Mouse (Mus musculus): Measurements from ENCODE around the gene Dnajb2. TPM values are rescaled to one million over a fixed set of nuclear protein-coding genes. Genes with fewer than 3 reads are reported as not detected.

The Dnajb2 gene
- polyA plus RNA-seq, 1 experiment from 2014 or later = 14.4 TPM

DNA sequence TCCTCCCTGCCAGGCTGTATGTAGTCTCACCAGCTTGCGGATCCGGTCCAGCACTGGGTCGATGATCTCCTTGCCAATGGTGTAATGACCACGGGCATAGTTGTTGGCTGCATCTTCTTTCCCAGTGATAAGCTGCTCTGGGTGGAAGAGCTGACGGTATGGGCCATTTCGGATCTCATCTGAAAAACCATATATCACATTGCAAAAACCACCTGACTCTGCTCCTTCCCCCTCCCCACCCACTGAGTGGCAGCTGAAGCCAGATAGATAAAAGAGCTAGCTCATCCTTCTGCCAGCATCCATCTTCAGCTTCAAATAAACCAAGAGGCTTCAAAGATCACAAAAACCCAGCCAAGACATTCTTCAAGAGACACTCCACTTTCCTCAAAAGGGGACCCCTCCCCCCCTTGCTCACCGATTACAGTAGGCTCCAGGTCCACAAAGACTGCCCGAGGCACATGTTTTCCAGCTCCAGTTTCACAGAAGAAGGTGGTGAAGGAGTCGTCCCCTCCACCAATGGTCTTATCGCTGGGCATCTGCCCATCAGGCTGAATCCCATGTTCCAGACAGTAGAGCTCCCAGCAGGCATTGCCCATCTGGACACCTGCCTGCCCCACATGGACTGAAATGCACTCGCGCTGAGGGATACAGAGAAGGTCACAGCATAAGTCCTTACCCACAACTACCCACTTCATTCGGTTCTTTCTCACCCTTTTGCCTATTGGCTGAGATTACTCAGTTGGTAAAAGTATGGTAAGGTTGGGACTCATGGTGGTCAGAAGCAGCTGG, 19.2 kb upstream of the Dnajb2 start:
- H3K4me2 ChIP-seq (replicated peaks; ENCODE audit: low read depth, low read length) = no peak overlapping the region
- no peak overlapping the region for H3K27ac ChIP-seq (ENCODE audit: low read depth, low read length)
- WGBS = 76% methylated on average over 13 of the region's 13 CpGs
- peaks cover 31% of the 10 kb centered on the region for H3K36me3 ChIP-seq (ENCODE audit: control insufficient read depth, insufficient read depth, low read length)
- H3K27me3 ChIP-seq (ENCODE audit: control insufficient read depth, insufficient read depth, low read length) = peaks cover 29% of the 10 kb centered on the region
- no peak overlapping the region for H3K9ac ChIP-seq (ENCODE audit: low read depth, low read length)
- peaks cover 15% of the 10 kb centered on the region for H3K4me1 ChIP-seq (ENCODE audit: control insufficient read depth, insufficient read depth, low read length)
- no peak overlapping the region for H3K4me3 ChIP-seq (ENCODE audit: low read length)
- ATAC-seq (ENCODE audit: low FRiP score, low TSS enrichment) = no peak
- H3K9me3 ChIP-seq (ENCODE audit: control insufficient read depth, low read length) = no peaks in the 10 kb centered on the region

DNA sequence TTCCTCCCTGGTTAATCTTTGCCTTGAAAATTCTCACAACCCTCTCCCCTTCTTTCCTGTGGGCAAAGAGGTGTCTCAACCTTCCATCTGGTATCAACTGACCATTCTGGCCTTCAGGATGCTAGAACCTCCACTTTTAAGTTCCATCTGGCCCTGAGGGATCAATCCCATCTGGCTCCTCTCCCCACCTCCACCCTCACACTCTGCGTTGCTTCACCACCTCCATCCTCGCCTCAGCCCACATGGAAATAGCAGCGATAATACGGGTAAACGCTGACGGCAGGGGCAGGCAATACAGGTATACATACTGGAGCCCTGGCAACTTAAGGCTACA, 18.3 kb upstream of the Dnajb2 start:
- H3K27me3 ChIP-seq (ENCODE audit: control insufficient read depth, insufficient read depth, low read length) = peaks cover 29% of the 10 kb centered on the region

DNA sequence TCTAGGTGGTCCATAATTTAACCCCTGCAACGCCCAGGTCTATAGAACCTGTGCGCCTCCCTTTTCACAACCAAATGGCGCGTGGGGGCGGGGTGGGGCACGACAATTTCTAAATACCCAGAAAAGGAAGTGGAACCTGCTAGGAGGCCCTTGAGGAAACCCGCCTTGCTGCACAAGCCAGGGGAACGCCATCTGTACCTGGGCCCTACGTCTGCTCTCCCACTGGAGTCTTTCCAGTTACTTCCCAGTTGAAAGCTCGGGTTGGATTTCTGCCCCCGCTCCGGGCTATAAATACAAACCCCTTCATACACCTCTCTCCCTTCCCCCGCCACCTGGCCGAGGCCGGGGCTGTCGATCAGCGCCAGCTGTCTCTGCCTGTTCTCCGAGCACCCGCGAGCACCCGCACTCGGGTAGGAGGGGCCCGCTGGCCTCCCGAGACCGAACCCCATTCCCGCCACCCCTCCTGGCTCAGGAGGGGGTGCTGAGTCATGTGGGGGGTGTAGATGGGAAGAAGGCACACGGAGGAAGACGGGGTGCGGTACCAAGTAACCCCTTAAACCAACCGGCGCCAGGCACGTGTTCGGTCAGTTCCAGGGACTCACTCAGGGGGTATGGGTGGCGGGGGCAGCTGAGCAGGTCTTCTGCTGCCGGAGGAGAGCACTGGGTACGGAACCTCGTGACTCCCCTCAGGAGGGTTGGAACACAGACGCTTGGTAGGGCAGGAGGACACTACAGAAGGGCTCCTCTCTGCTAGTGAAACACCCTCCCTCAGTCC, 17.8 kb upstream of the Dnajb2 start:
- Histone ChIP-seq H3K9ac (ENCODE audit: low read depth, low read length) (peak overlapping the region; percentile 54), H3K4me2 (replicated peaks; ENCODE audit: low read depth, low read length) (peak overlapping the region; percentile 99), H3K4me3 (ENCODE audit: low read length) (peak overlapping the region; percentile 57), H3K9me3 (ENCODE audit: control insufficient read depth, low read length) (no peaks in the 10 kb centered on the region), H3K36me3 (ENCODE audit: control insufficient read depth, insufficient read depth, low read length) (peaks cover 19% of the 10 kb centered on the region), H3K27me3 (ENCODE audit: control insufficient read depth, insufficient read depth, low read length) (peaks cover 29% of the 10 kb centered on the region), H3K27ac (ENCODE audit: low read depth, low read length) (no peak overlapping the region), H3K4me1 (ENCODE audit: control insufficient read depth, insufficient read depth, low read length) (peaks cover 8% of the 10 kb centered on the region)
- peak; percentile 40 for ATAC-seq (ENCODE audit: low FRiP score, low TSS enrichment)
- WGBS = under 1% methylated on average over 38 of the region's 38 CpGs

More for the DNA sequence above, 18.3 kb upstream of the Dnajb2 start:
- Histone ChIP-seq H3K9me3 (ENCODE audit: control insufficient read depth, low read length) (no peaks in the 10 kb centered on the region), H3K36me3 (ENCODE audit: control insufficient read depth, insufficient read depth, low read length) (peaks cover 24% of the 10 kb centered on the region), H3K4me1 (ENCODE audit: control insufficient read depth, insufficient read depth, low read length) (peaks cover 9% of the 10 kb centered on the region), H3K9ac (ENCODE audit: low read depth, low read length) (peak overlapping the region; percentile 54; the same call in 1 of the 2 replicates), H3K27ac (ENCODE audit: low read depth, low read length) (no peak overlapping the region), H3K4me2 (replicated peaks; ENCODE audit: low read depth, low read length) (peak overlapping the region; percentile 99), H3K4me3 (ENCODE audit: low read length) (peak overlapping the region; percentile 57)
- 4% methylated on average over 6 of the region's 6 CpGs for WGBS
- ATAC-seq (ENCODE audit: low FRiP score, low TSS enrichment) = no peak

GRCm38 (mm10) chr1:75219078-75219477, 17.1 kb upstream of the Dnajb2 start:
- peaks cover 5% of the 10 kb centered on the region for H3K4me1 ChIP-seq (ENCODE audit: control insufficient read depth, insufficient read depth, low read length)
- peaks cover 29% of the 10 kb centered on the region for H3K27me3 ChIP-seq (ENCODE audit: control insufficient read depth, insufficient read depth, low read length)
- H3K36me3 ChIP-seq (ENCODE audit: control insufficient read depth, insufficient read depth, low read length) = peaks cover 12% of the 10 kb centered on the region; the same call in 1 of the 2 replicates
- no peak overlapping the region for H3K27ac ChIP-seq (ENCODE audit: low read depth, low read length)
- peak overlapping the region; percentile 99 for H3K4me2 ChIP-seq (replicated peaks; ENCODE audit: low read depth, low read length)
- no peaks in the 10 kb centered on the region for H3K9me3 ChIP-seq (ENCODE audit: control insufficient read depth, low read length)
- peak overlapping the region; percentile 57 for H3K4me3 ChIP-seq (ENCODE audit: low read length)
- H3K9ac ChIP-seq (ENCODE audit: low read depth, low read length) = peak overlapping the region; percentile 54
- ATAC-seq (ENCODE audit: low FRiP score, low TSS enrichment) = peak; percentile 84
- WGBS = 0% methylated on average over 24 of the region's 24 CpGs

GRCm38 (mm10) chr1:75219531-75219930, 16.7 kb upstream of the Dnajb2 start, which contains the start of gene Tuba4a:
Gene Tuba4a (minus strand): TSS chr1:75219865.
- H3K27me3 ChIP-seq (ENCODE audit: control insufficient read depth, insufficient read depth, low read length) = peaks cover 29% of the 10 kb centered on the region
- peaks cover 7% of the 10 kb centered on the region; the same call in 1 of the 2 replicates for H3K36me3 ChIP-seq (ENCODE audit: control insufficient read depth, insufficient read depth, low read length)
- H3K4me2 ChIP-seq (replicated peaks; ENCODE audit: low read depth, low read length) = peak within 1 kb of the TSS; percentile 99
- peak within 1 kb of the TSS; percentile 54 for H3K9ac ChIP-seq (ENCODE audit: low read depth, low read length)
- peak; percentile 36 for ATAC-seq (ENCODE audit: low FRiP score, low TSS enrichment)
- under 1% methylated on average over 34 of the region's 34 CpGs for WGBS
- no peaks in the 10 kb centered on the region for H3K9me3 ChIP-seq (ENCODE audit: control insufficient read depth, low read length)
- no peak within 1 kb of the TSS for H3K27ac ChIP-seq (ENCODE audit: low read depth, low read length)
- H3K4me3 ChIP-seq (ENCODE audit: low read length) = peak within 1 kb of the TSS; percentile 57
- H3K4me1 ChIP-seq (ENCODE audit: control insufficient read depth, insufficient read depth, low read length) = peaks cover 5% of the 10 kb centered on the region; the same call in 1 of the 2 replicates

- 78% methylated on average over 3 of the region's 3 CpGs for WGBS
- Histone ChIP-seq H3K9ac (ENCODE audit: low read depth, low read length) (no peak overlapping the region), H3K9me3 (ENCODE audit: control insufficient read depth, low read length) (no peaks in the 10 kb centered on the region), H3K4me2 (replicated peaks; ENCODE audit: low read depth, low read length) (no peak overlapping the region), H3K4me3 (ENCODE audit: low read length) (no peak overlapping the region), H3K36me3 (ENCODE audit: control insufficient read depth, insufficient read depth, low read length) (no peaks in the 10 kb centered on the region), H3K4me1 (ENCODE audit: control insufficient read depth, insufficient read depth, low read length) (peaks cover 5% of the 10 kb centered on the region; the same call in 1 of the 2 replicates), H3K27ac (ENCODE audit: low read depth, low read length) (no peak overlapping the region), H3K27me3 (ENCODE audit: control insufficient read depth, insufficient read depth, low read length) (peaks cover 29% of the 10 kb centered on the region)
- ATAC-seq (ENCODE audit: low FRiP score, low TSS enrichment) = no peak
Measured at GRCm38 (mm10) chr1:75221538-75221937, 14.7 kb upstream of the Dnajb2 start.

GRCm38 (mm10) chr1:75222926-75223325, 13.3 kb upstream of the Dnajb2 start:
- no peak overlapping the region for H3K4me2 ChIP-seq (replicated peaks; ENCODE audit: low read depth, low read length)
- H3K4me3 ChIP-seq (ENCODE audit: low read length) = no peak overlapping the region
- H3K4me1 ChIP-seq (ENCODE audit: control insufficient read depth, insufficient read depth, low read length) = peaks cover 5% of the 10 kb centered on the region; the same call in 1 of the 2 replicates
- peaks cover 28% of the 10 kb centered on the region for H3K27me3 ChIP-seq (ENCODE audit: control insufficient read depth, insufficient read depth, low read length)
- WGBS = 80% methylated on average over 6 of the region's 6 CpGs
- H3K36me3 ChIP-seq (ENCODE audit: control insufficient read depth, insufficient read depth, low read length) = no peaks in the 10 kb centered on the region
- H3K27ac ChIP-seq (ENCODE audit: low read depth, low read length) = no peak overlapping the region
- ATAC-seq (ENCODE audit: low FRiP score, low TSS enrichment) = no peak
- no peaks in the 10 kb centered on the region for H3K9me3 ChIP-seq (ENCODE audit: control insufficient read depth, low read length)
- no peak overlapping the region for H3K9ac ChIP-seq (ENCODE audit: low read depth, low read length)

DNA sequence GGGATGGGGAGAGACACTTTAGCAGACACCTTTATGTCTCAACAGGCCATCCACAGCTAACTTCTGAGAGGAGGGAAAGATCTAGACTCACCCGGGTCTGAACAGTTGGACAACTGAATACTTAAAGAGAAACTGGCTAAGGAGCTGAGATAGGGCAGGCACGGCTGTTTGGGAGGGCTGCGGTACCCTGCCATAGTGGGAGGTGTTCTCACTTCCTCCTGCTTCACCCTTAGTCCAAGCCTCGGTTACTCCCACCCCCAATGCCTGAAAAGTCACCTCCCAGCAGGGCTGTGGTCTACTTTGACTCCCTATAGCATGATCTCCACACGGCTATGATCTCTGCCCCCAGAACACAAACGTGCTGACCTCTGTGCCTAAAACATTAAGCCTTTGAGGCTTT, 12.7 kb upstream of the Dnajb2 start:
- Histone ChIP-seq H3K36me3 (ENCODE audit: control insufficient read depth, insufficient read depth, low read length) (no peaks in the 10 kb centered on the region), H3K4me3 (ENCODE audit: low read length) (no peak overlapping the region), H3K27ac (ENCODE audit: low read depth, low read length) (no peak overlapping the region), H3K4me1 (ENCODE audit: control insufficient read depth, insufficient read depth, low read length) (peaks cover 5% of the 10 kb centered on the region; the same call in 1 of the 2 replicates), H3K9ac (ENCODE audit: low read depth, low read length) (no peak overlapping the region), H3K9me3 (ENCODE audit: control insufficient read depth, low read length) (no peaks in the 10 kb centered on the region), H3K4me2 (replicated peaks; ENCODE audit: low read depth, low read length) (no peak overlapping the region), H3K27me3 (ENCODE audit: control insufficient read depth, insufficient read depth, low read length) (peaks cover 22% of the 10 kb centered on the region)
- ATAC-seq (ENCODE audit: low FRiP score, low TSS enrichment) = no peak
- WGBS = 62% methylated on average over 6 of the region's 6 CpGs

DNA sequence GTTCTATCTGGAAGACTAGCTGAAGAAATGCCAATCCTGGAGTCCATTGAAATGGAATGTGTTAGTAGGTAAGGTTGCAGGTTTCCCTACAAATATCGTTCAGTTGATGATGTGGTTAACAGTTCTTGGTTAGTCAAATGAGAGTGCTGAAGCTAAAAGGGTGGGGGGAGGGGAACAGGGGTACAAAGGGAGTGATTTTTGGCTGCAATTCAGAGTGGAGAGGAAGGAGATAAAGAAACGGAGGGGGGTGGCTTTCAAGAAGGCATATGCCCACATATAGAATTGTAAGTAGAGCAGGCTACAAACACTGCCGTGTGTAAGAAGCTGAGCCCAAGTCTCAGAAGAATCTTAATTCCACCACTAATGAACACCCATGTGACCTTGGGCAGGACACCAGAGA, 10.7 kb upstream of the Dnajb2 start:
- H3K4me3 ChIP-seq (ENCODE audit: low read length) = no peak overlapping the region
- ATAC-seq (ENCODE audit: low FRiP score, low TSS enrichment) = no peak
- H3K36me3 ChIP-seq (ENCODE audit: control insufficient read depth, insufficient read depth, low read length) = no peaks in the 10 kb centered on the region
- H3K9ac ChIP-seq (ENCODE audit: low read depth, low read length) = no peak overlapping the region
- no peak overlapping the region for H3K4me2 ChIP-seq (replicated peaks; ENCODE audit: low read depth, low read length)
- H3K4me1 ChIP-seq (ENCODE audit: control insufficient read depth, insufficient read depth, low read length) = no peaks in the 10 kb centered on the region
- H3K27me3 ChIP-seq (ENCODE audit: control insufficient read depth, insufficient read depth, low read length) = peaks cover 4% of the 10 kb centered on the region
- 71% methylated on average over 3 of the region's 3 CpGs for WGBS
- no peaks in the 10 kb centered on the region for H3K9me3 ChIP-seq (ENCODE audit: control insufficient read depth, low read length)
- H3K27ac ChIP-seq (ENCODE audit: low read depth, low read length) = no peak overlapping the region
